ENCODE assay signal across 7 mouse cellular contexts in the genomic region with DNA sequence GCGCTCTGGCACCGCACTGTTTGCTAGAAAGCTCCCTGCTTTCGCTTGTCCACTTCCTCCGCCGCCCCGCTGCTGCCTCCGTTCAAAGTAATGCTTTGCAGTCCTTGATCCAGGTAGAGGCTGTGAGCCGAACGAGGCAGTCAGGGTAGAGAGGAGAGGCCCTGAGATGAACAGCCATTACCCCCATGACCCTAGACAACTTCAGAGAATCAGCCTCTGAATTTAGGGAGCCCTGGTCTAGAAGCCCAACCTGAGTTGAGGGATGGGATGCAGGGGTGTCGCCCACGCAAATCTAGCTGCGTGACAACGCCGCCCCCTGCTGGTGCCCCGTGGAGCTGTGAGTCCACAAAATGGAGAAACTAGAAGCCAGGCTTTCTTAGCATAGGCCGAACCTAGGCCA. TPM values are rescaled to one million over a fixed set of nuclear protein-coding genes. Genes with fewer than 3 reads are reported as not detected.
DNase-seq lines count a peak whose midpoint lies in the region; ATAC-seq and TF ChIP-seq lines count a peak whose summit lies in the region.

No protein-coding gene starts in this region.

- H3K4me3 ChIP-seq in embryonic facial prominence, embryonic 11.5 days (ENCODE audit: low read depth, low read length), result peak overlapping the region; percentile 70
- H3K4me3 ChIP-seq in limb, embryonic 10.5 days, result peak overlapping the region; percentile 76
- H3K4me3 ChIP-seq in midbrain, embryonic 12.5 days, result peak overlapping the region; percentile 76
- peak overlapping the region; percentile 78 for H3K4me3 ChIP-seq in small intestine, adult 2 months (ENCODE audit: low read depth, low read length)

- no peaks in the 10 kb centered on the region for H3K4me1 ChIP-seq in embryonic facial prominence, embryonic 11.5 days (ENCODE audit: control insufficient read depth, insufficient read depth, low read length)
- H3K4me1 ChIP-seq in limb, embryonic 10.5 days, result peaks cover 25% of the 10 kb centered on the region
- H3K4me1 ChIP-seq in midbrain, embryonic 12.5 days, result peaks cover 5% of the 10 kb centered on the region; the same call in 1 of the 2 replicates
- no peaks in the 10 kb centered on the region; the same call in 1 of the 2 replicates for H3K4me1 ChIP-seq in small intestine, adult 2 months (ENCODE audit: control insufficient read depth, insufficient read depth, insufficient read length, low read length)

- no peaks in the 10 kb centered on the region for H3K36me3 ChIP-seq in embryonic facial prominence, embryonic 11.5 days (replicated peaks; ENCODE audit: control insufficient read depth, insufficient read depth, low read depth, low read length)
- no peaks in the 10 kb centered on the region for H3K36me3 ChIP-seq in limb, embryonic 10.5 days
- H3K36me3 ChIP-seq in midbrain, embryonic 12.5 days, result no peaks in the 10 kb centered on the region
- peaks cover 14% of the 10 kb centered on the region for H3K36me3 ChIP-seq in small intestine, adult 2 months (ENCODE audit: control insufficient read depth, insufficient read depth, low read length)

- no peak overlapping the region for H3K27ac ChIP-seq in embryonic facial prominence, embryonic 11.5 days (replicated peaks; ENCODE audit: low read depth, low read length)
- 0 out of 2 replicates have a peak overlapping the region, but pooled peaks have one; percentile 42 for H3K27ac ChIP-seq in limb, embryonic 10.5 days
- peak overlapping the region; percentile 54 for H3K27ac ChIP-seq in midbrain, embryonic 12.5 days (replicated peaks)
- H3K27ac ChIP-seq in small intestine, adult 2 months (ENCODE audit: insufficient read depth, low read depth, low read length), result peak overlapping the region; percentile 100

- peak overlapping the region; percentile 91 for H3K4me2 ChIP-seq in embryonic facial prominence, embryonic 11.5 days (ENCODE audit: low read depth, low read length)
- peak overlapping the region; percentile 91 for H3K4me2 ChIP-seq in midbrain, embryonic 12.5 days (replicated peaks)

- peak; percentile 24; the same call in 1 of the 2 replicates for ATAC-seq in embryonic facial prominence, embryonic 11.5 days (replicated peaks; ENCODE audit: insufficient number of reproducible peaks, low FRiP score, low TSS enrichment, low read depth)
- peak; percentile 35 for ATAC-seq in midbrain, embryonic 12.5 days (ENCODE audit: low FRiP score, low read depth)

- peak overlapping the region; percentile 46 for H3K9ac ChIP-seq in embryonic facial prominence, embryonic 11.5 days (replicated peaks; ENCODE audit: low read length)
- H3K9ac ChIP-seq in midbrain, embryonic 12.5 days (replicated peaks), result peak overlapping the region; percentile 59; the same call in 1 of the 2 replicates

- peaks cover 5% of the 10 kb centered on the region; the same call in 1 of the 2 replicates for H3K27me3 ChIP-seq in embryonic facial prominence, embryonic 11.5 days (ENCODE audit: control insufficient read depth, insufficient read depth, low read length)
- peaks cover 36% of the 10 kb centered on the region for H3K27me3 ChIP-seq in limb, embryonic 10.5 days (ENCODE audit: low read depth, poor library complexity, severe bottlenecking)
- H3K27me3 ChIP-seq in midbrain, embryonic 12.5 days, result peaks cover 32% of the 10 kb centered on the region
- no peaks in the 10 kb centered on the region for H3K27me3 ChIP-seq in small intestine, adult 2 months (ENCODE audit: control insufficient read depth, insufficient read depth, low read length)

- peak; percentile 80 for DNase-seq in adrenal gland, adult 8-10 months
- DNase-seq in embryonic facial prominence, embryonic 11.5 days (ENCODE audit: low spot score), result peak; percentile 87
- peak; percentile 98 for DNase-seq in heart, adult 11 months
- DNase-seq in kidney, adult 11 months, result peak; percentile 72
- peak; percentile 92 for DNase-seq in limb, embryonic 10.5 days (ENCODE audit: low spot score)

- peak; percentile 99 for TF ChIP-seq CTCF in small intestine, adult 2 months (IDR thresholded peaks at IDR 0.05; ENCODE audit: extremely low read depth, insufficient read length, insufficient replicate concordance, low read depth, low read length)

- no peaks in the 10 kb centered on the region for H3K9me3 ChIP-seq in embryonic facial prominence, embryonic 11.5 days (replicated peaks; ENCODE audit: control insufficient read depth, low read length)
- no peaks in the 10 kb centered on the region for H3K9me3 ChIP-seq in limb, embryonic 10.5 days (replicated peaks)
- H3K9me3 ChIP-seq in midbrain, embryonic 12.5 days, result no peaks in the 10 kb centered on the region

- TF ChIP-seq POLR2A in small intestine, adult 2 months (IDR thresholded peaks at IDR 0.05; ENCODE audit: low read depth, low read length), result peak; percentile 23; the same call in 1 of the 2 replicates

- WGBS in embryonic facial prominence, embryonic 11.5 days, result 2% methylated on average over 16 of the region's 16 CpGs
- 2% methylated on average over 16 of the region's 16 CpGs for WGBS in limb, embryonic 10.5 days
- WGBS in midbrain, embryonic 12.5 days, result 2% methylated on average over 16 of the region's 16 CpGs
- 1% methylated on average over 16 of the region's 16 CpGs for WGBS in small intestine, adult 2 months

RNA-seq across cellular contexts. Expression of gene Tent5a, which starts 1.1 kb away (rescaled TPM):
- 10 to 100 TPM in 1 of 4 experiments, 1 to 10 TPM in 3; 5.7 to 12.5 (median 7.9) TPM for total RNA-seq in adrenal gland, adult 8-10 months (2022)
- polyA plus RNA-seq in embryonic facial prominence, embryonic 11.5 days (2014; fragmentation: Nextera tagmentation; extraction: Ambion mirVana), result 2.4 and 2.6 TPM in 2 replicates
- 1.3 and 1.6 TPM in 2 replicates for polyA plus RNA-seq in limb, embryonic 10.5 days (2016; fragmentation: Nextera tagmentation; extraction: Ambion mirVana)
- polyA plus RNA-seq in midbrain, embryonic 12.5 days (2016; fragmentation: Nextera tagmentation; extraction: Ambion mirVana), result 6.7 and 9.9 TPM in 2 replicates
- 4.8 and 15.9 TPM in 2 replicates for polyA plus RNA-seq in small intestine, adult 2 months (2012; rRNA removed)

RNA-seq across cellular contexts. Expression of gene Gm11114, which starts 15.7 kb away (rescaled TPM):
- not detected for total RNA-seq in adrenal gland, adult 8-10 months (2022)
- not detected in 2 replicates for polyA plus RNA-seq in embryonic facial prominence, embryonic 11.5 days (2014; fragmentation: Nextera tagmentation; extraction: Ambion mirVana)
- polyA plus RNA-seq in limb, embryonic 10.5 days (2016; fragmentation: Nextera tagmentation; extraction: Ambion mirVana), result not detected in 2 replicates
- polyA plus RNA-seq in midbrain, embryonic 12.5 days (2016; fragmentation: Nextera tagmentation; extraction: Ambion mirVana), result not detected in 2 replicates
- not detected in 2 replicates for polyA plus RNA-seq in small intestine, adult 2 months (2012; rRNA removed)
